Mouse (Mus musculus) embryo, embryonic 11 days (tissue): ENCODE measurements around the gene Aplp1.

Experiments used
- DNase-seq: peaks from one replicate; pipeline ENCODE4 v3.0.0-alpha.2; 2015

Aplp1 gene

DNA sequence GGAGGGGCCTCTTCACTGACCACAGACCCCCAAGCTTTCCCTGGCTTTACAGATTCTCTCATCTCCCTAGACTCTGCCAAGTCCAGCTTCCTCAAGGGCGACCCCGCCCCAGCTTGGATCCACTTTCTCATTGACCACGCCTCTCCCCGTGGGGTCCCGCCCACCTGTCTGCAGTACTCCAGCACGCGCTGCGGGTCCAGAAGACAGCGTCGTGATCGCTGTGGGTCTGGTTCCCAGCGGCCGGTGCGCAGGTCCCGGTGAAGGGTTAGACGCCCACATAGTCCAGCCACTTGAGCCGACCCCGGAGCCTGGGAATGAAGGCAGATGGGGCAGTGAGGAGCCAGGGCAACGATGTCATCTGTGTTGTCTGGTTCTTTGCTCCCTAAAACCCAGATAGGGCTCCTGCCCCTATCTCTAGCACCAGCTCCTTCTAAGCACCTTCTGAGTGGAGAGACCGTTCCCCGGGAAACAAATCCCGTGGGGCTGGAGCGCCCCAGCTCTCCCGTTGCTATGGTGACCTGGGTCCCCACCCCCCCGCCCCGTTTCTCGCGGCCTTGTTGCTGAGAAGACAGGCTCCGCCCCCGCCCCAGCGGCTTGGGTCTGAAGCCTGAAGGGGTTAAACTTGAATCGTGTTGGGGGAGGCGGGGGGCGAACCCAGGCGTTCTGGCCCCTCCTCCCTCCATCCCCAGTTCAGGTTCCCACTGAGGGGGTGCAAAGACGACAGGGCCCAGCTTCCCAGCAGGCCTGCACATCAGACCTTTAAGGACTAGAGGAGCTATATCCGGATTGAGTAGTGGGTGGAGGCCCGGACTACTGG is 973 bp downstream of the Aplp1 start:
- DNase-seq = peak; percentile 81

DNA sequence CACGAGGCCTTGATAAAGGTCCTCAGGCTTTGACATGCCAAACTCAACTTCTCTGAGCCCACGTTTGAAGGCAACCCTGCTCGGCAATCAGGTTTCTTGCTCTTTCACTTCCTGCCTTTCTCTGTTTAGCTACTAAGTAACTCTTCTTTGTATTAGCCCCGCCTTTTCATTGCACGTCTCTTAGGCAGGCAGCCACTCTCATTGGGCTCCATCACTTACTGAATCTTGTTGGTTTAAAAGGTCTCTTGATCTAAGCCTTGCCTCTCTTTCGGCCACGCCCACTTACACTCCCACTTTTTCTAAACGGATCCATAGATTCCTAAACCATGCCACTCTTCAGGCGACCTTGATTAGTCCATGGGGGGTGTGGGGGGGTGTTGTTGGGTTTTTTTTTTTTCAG is 1.6 kb downstream of the Aplp1 start:
- peak; percentile 21 for DNase-seq

DNA sequence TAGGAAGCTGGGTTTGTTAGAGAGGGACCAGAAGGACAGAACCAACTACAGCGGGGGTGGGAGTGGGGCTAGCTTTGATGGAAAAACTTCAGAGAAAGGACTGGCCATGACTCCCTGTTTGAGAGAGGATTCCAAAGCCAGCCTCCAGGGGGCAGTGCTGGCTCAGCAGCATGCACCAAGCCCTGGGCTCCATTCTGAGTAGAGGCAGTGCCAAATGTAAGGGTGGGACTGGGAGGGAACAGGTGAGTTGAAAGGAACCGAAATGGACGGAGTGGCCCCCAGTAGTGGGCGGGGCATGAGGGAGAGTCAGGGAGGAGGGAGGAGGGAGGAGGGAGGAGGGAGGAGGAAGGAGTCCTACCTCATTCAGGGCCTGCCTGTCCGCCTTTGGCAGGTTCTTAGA is 4.6 kb downstream of the Aplp1 start:
- peak; percentile 64 for DNase-seq

DNA sequence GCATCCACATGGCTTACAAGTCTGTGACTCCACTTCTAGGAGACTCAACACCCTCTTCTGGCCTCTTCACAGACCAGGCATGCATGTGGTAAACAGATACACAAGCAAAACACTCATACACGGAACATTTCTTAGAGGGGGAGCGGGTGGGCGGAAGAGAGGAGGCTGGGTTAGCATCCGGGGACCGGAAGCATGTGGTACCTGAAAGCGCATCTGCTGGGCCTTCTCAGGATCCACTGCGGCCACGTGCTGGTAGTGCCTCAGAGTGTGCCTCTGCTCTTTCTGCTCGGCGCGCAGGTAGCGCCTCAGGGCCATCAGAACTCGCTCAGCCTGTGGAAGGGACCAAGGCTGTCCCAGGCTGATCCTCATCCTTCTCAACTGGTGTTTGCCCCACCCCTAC is 5.6 kb downstream of the Aplp1 start:
- no peak for DNase-seq

DNA sequence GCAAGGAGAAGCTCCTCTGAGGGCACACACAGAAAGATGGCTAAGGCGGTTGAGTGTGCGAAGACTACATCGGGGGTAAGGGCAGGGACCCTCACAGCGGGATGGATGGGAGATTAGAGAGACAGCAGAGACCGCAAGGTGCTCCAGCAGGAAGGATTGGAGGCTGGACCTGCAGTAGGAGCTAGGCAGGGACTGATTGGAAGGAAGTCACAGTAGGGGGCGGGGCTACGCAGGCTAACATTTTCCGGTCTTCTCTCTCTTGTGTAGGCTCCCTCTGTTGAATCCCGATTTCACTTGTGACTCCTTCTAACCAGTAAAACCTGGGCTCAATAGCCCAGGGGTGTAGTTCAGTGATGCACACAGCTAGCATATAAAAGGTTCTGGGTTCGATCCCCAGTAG is 8.5 kb downstream of the Aplp1 start:
- DNase-seq = peak; percentile 20

DNA sequence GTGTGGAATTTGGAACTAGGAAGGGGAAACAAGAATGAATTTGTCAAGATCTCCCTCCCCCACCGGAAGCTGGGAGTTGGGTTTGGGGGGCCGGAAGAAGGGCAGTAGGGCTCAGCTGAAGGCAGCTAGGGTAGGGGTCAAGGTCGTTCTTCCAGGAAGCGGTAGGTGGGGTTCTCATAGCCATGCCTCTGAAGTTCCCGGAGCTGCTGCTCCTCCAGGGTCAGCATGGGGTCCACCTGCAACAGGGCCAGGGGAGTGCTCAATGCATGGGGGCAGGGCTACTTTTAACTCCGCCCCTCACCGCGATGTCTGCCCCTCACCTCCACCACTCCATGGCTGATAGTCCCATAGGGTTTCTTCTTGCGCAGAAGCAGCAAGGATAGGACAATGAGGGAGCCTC is 10.2 kb downstream of the Aplp1 start:
- no peak for DNase-seq

DNA sequence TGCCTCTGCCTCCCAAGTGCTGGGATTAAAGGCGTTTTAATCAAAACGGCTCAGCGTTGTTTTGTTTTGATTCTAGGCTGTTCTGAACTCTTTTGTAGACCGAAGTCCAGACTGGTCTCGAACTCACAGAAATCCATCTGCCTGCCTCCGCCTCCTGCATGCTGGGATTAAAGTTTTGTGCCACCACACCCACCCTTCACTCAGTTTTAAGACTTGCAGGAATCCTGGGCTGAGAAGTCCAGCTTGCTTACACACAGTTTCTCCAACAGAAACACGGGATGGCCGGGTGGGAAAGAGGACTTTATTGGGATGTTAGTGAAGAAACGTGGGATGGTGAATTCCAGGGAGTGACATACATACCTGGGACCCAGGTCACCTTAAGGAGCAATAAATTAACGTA is 10.6 kb downstream of the Aplp1 start:
- DNase-seq = no peak

DNA sequence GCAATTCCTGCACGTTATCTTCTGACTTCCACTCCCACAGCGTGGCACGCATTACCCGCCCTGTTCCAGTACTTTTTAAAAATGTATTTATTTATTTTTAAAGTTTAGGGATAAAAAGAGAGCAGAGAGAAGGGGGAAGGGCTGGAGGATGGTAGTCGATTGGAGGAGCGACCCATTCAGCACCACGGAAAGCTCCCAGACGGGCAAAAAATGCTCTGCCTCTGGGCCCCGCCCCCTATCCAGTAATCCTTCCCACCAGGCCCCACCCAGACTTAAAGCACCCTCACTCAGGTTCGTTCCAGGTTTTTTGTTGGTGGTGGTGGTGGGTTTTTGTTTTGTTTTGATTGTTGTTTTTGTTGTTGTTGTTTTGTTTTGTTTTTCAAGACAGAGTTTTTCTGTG is 11.1 kb downstream of the Aplp1 start:
- DNase-seq = peak; percentile 77

DNA sequence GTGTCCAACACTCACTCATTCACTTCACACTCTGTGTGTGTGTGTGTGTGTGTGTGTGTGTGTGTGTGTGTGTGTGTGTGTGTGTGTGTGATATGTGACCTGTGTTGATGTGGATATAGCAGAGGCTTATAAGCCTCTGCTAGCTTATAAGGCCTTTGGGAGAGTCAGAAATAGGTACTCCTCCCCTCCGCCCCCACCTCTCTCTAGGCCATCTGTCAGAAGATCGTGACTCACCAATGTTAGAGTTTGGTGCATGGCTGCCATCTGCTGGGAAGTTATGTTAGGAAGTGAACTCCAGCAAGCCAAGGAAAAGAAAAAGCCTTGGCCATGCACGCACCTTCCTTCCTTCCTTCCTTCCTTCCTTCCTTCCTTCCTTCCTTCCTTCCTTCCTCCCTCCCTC is 13.5 kb downstream of the Aplp1 start:
- DNase-seq = peak; percentile 75

DNA sequence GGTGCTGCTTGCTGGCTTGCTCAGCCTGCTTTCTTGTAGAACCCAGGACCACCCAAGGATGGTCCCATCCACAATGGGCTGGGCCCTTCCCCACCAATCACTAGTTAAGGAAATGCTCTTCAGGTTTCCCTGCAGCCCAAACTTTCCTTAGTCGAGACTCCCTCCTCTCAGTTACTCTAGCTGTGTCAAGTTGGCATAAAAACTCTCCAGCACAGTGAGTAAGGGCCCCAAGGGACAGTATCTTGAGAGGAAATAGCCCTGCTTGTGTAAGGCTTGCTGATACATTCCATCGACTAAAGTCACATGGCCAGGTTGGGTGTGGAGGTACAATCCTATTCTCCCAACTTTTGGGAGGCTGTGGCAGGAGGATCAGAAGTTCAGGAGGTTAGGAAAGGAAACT is 15.1 kb downstream of the Aplp1 start:
- no peak for DNase-seq

DNA sequence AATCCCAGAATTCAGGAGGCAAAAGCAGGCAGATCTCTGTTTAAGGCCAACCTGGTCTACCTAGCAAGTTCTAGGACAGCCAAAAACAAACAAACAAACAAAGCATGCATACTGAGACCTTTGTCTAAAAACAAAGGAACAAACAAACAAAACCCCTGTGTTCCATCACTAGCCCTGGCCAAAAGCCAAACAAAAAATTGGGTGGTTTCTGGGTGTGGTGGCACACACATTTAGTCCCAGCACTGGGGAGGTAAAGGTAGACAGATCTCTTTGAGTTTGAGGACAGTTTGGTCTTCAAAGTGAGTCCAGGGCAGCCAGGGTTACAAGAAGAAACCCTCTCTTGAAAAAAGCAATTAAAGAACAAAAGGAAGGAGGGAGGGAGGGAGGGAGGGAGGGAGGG is 16.0 kb downstream of the Aplp1 start:
- DNase-seq = no peak

DNA sequence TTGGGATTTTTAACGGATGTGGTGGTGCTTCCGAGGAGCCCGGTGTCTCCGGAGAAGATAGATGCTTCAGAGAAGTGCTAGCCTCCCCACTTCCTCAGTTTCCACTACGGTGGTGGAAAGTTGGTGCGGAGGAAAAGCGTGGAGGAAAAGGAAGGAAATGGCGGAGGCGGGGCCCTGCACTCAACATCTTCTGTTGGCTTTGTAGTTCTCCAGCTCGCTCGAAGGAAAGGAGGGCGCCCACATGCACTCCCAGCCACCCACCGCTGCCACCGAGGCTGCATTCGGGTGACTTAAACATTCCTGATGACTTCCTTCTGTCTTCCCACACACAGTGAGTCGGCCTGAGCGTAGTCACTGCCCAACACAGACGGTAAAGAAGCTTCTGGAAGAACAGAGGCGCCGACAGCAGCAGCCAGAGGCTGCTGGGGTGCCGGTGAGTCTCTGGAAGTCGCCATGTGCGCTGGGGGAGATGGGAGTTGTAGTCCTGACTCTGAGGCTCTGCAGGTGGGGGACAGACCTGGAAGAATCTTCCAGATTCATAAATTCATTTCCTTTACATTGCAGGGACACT is 22.2 kb downstream of the Aplp1 start:
- DNase-seq = no peak

DNA sequence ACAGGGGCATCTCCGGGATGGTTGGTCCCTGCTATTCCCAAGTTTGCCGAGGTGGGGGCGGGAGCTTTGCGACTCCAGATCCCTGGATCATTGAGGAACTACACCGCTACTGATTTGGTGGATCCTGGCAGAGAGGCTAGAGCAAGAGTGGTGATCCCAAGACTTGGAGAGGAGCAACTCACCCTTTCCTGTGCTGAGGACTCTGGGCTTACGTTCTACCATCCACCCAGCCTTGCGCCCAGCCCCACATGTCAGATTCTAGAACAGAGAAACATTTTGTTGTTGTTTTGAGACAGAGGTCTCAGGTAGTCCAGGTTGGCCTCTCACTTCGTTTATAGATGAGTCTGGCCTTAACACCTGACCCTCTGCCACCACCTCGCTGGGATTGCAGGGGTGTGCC is 22.8 kb downstream of the Aplp1 start:
- DNase-seq = no peak

DNA sequence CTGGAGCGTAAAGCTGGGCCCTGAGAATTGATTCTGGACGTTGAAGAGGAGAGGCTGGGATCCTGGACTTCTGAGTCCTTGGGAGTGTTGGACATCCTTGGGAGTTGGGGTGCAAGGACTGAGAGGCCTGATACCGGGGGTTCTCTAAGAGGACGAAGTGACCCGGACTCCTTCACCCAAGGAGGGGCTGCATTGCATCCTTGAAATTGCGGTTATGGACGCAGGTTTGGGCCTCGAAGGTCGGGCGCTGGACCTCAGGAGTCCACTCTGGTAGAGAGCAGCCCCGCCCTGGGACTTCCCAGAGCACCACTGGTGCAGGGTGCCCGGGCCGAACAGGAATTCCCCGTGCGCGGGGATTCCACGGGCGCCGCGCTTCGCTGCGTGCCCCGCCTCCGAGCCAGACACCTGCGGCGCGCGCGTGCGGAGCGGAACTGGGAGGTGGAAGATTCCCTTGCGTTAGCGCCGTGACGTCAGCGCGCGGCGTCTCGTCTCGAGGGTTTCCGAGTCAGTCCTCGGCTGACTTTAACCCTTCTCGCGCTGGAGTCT is 23.4 kb downstream of the Aplp1 start:
- DNase-seq = peak; percentile 94

DNA sequence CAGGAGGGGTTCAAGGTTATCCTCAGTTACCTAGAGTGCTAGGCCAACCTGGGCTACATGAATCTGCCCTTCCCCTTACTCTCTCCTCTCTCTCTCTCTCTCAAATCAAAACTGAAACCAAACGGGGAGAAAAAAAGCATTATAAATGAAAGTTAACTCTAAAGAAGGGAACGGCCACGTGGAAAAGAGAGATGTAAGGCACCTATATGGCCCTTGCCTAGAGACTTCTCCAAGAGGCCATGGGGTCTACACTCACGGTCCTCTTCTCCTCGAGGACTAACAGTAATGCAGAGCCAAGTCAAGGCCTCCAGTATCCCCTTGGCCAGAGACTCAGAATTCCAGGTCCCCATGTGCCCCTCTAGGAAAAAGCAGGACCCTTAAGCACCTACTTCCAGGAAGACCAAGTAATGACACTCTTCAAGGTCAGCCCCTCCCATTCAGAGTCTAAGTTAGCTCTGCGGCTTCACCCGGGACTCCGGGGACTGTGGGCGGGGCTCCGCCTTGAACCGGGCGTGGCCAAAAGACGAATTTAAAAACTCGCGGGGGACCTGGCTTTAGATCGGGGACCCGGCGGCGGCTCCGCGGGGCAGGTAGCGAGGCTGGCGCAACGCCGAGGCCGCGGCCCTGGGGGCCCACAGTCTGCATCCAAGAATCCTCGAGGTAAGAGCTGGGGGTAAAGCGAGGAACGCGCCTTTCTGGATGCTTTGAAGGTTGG is 24.0 kb downstream of the Aplp1 start, which contains the start of gene Nfkbid:
Gene Nfkbid, plus strand, starts transcription at position 558 of the 715 bp plus-strand sequence.
- DNase-seq = peak; percentile 72

DNA sequence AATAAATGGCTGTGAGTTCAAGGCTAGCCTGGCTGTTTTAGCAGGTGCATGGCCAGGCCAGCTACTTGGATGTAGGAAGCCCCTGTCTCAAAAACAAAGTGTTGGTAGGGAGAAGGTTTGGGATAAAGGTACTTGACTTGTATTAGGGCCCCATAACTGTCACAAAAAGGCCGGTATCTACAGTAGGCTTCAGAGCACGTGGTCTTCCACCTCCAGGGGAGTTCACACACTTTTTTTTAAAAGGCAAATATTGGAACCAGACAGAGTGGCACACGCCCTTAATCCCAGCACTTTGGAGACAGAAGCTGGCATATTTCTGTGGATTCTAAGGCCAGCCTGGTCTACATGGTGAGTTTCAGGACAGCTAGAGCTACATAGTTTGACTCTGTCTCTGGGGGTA is 24.7 kb downstream of the Aplp1 start:
- DNase-seq = no peak

DNA sequence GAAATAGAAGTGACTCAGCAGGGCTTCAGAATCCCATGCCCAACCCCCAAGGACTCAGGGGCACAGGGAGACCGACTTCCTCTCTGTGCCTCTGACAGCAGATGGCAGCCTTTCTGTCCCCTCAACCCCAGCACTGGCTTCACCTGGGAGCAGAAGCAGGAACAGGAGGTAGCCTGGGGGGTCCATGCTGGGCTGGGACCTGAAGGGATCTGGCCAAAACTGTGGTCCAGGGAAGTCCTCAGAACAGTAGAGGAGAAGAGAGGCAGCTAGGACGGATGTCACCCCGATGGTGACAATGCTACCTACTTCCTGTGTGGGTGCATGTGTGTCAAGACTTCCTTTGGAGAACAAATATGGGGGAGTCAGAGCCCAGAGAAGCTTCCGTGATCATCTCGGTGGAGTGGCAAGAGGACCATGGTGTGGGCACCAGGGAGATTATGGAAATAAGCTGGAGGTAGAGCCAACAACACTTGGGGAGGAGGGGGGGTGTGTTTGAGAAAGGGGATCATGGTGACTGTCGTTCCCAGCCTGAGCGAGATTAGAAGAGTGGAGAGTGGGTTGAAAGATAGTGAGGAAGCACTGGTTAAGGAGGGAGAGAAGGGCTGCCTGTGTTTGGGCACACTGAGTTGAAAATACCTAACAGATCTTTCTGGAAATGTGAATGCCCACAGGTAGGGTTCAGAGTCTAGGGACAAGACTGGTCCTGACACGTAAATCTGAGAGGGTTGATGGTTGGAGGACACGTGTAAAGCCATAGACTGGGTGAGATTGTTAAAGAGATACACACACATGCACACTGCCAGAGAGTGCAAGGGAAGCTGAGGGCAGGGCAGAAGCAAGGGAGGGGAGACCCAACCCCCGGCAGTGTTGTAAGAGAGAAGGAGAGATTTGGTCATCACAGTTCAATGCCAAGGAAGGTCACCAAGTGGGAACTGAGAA is 25.5 kb downstream of the Aplp1 start, which contains the start of gene Hcst:
Gene Hcst, minus strand, starts transcription at position 294 of the 939 bp plus-strand sequence.
- no peak for DNase-seq

DNA sequence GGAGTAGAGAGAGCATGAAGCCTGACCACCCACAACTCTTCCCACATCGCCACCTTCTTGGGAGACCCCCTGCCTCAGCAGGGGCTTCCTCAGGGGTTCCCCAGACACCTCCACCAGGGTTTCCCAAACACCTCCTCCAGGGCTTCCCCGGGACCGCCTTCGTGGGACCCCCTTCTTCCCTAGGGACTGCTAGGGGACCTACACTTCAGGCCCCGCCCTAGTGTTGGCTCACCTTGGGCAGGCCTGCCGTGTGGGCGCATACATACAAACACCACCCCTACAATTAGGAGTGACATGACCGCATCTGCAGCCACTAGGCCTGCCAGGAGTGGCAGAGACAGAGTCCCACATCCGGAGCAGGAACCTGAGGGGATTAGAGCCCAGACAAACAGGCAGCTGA is 27.5 kb downstream of the Aplp1 start:
- DNase-seq = no peak

DNA sequence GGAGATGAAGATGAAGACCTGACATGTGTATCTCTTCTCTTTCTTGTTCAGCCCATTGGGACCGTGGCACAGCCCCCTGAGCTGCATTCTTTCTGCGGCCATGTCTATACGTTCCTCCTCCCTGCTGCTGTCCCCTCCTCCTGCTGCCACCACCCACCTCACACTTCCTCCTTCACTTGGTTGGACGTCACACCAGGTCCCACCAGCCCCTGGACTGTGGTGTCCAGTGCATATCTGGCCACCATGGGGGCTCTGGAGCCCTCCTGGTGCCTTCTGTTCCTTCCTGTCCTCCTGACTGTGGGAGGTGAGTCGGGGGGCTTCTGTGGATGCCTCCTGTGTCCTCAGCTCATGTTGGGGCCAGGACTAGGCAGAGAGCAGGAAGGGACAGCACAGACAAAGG is 31.7 kb downstream of the Aplp1 start, which contains the start of gene Tyrobp:
Gene Tyrobp, plus strand, starts transcription at position 165 of the 400 bp plus-strand sequence.
- DNase-seq = no peak

DNA sequence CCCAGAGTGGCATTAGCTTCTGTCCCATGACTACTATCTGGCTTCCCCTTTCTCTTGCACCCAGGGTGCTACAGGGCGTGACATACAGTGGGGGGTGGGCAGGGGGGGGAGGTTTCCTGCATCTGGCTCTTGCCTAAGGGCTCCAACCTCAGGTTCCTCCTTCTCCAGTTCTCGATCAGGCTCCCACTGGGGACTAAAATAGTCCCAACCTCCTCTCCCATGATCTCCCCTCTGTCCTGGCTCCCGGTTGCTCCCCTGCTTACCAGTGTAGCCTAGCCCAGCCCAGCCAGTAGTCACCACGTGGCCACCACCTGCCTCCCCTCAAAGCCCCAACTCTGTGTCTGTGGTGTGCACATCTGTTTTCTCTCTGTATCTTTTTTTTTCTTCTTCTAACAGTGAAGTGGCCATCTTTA is 32.6 kb downstream of the Aplp1 start:
- DNase-seq = no peak

DNA sequence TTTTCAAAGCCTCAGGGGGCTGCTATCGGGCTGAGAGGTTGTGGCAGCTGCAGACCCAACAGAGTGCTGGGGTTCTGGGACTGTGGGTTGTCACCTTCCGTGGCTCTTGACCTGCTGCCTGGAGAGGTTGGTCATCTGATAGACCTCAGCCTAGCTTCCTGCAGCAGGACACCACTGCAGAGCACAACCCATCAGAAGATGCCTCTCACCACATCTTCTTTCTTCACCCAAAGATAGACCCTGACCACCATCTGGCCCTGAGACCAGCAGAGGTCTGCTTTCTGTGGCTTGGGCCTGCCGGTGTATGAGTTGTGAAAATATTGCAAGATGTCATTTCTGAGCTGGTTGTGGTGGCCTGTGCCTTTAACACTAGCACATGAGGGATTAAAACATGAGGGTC is 34.3 kb downstream of the Aplp1 start:
- DNase-seq = no peak

DNA sequence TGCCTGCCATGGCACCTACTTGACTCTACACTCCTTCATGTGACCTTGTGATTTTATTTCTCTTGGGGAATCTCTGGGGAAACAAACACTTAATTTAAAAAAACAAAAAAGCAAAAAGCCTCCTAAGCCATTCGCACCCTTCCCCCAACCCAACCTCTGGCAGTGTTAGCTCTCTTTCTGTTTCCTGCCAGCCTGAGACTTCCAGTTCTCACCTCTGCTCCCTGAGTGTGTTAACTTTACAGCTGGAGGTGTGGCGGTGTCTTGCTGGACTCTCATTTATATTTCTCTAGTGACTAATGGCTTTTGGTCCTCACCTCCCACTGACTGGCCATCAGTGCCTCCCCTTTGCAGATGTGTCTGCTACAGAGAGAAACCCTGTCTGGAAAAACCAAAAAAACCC is 35.5 kb downstream of the Aplp1 start:
- DNase-seq = no peak
